Mouse (Mus musculus) activated CD4-positive, CD25-positive, alpha-beta regulatory T cell, adult 4 months (primary cell): ENCODE measurements around the gene Olfr1359. TPM values are rescaled to one million over a fixed set of nuclear protein-coding genes. Genes with fewer than 3 reads are reported as not detected.

Experiments used
- polyA plus RNA-seq, 2 experiments: library from polyadenylated mRNA; unstranded; fragments of 100-300 nt; shearing (Covaris generic); gene quantifications; one replicate each; pipeline ENCODE4 v1.2.1; 2017

Olfr1359 gene
- polyA plus RNA-seq, 2 experiments from 2014 or later = not detected

Other genes starting within 250 kb of the Olfr1359 start
- gene Zscan26, start 244.4 kb upstream of the Olfr1359 start, polyA plus RNA-seq = 10 to 100 TPM; 52.6 to 54.9 TPM
- gene Nkapl, start 229.6 kb upstream of the Olfr1359 start, polyA plus RNA-seq = not detected
- gene Zkscan4, start 219.2 kb upstream of the Olfr1359 start, polyA plus RNA-seq = not detected
- not detected for gene Gm10065, start 218.7 kb upstream of the Olfr1359 start, polyA plus RNA-seq
- gene AK157302, start 202.9 kb upstream of the Olfr1359 start, polyA plus RNA-seq = under 1 TPM in 1 of 2 experiments, not detected in 1; 0.50 TPM
- 10 to 100 TPM in 1 of 2 experiments, 1 to 10 TPM in 1; 2.5 to 45.3 TPM for gene Gm11273, start 196.7 kb upstream of the Olfr1359 start, polyA plus RNA-seq
- 10 to 100 TPM in 1 of 2 experiments, 1 to 10 TPM in 1; 5.0 to 10.1 TPM for gene Zkscan8, start 167.0 kb upstream of the Olfr1359 start, polyA plus RNA-seq
- not detected for gene Olfr1366, start 155.3 kb upstream of the Olfr1359 start, polyA plus RNA-seq
- under 1 TPM in 1 of 2 experiments, not detected in 1; 0.40 TPM for gene Olfr1535, start 138.2 kb upstream of the Olfr1359 start, polyA plus RNA-seq
- not detected for gene Olfr1364, start 116.4 kb upstream of the Olfr1359 start, polyA plus RNA-seq
- gene Olfr1362, start 84.1 kb upstream of the Olfr1359 start, polyA plus RNA-seq = not detected
- gene Olfr11, start 55.6 kb upstream of the Olfr1359 start, polyA plus RNA-seq = not detected
- gene Olfr1361, start 34.7 kb upstream of the Olfr1359 start, polyA plus RNA-seq = not detected
- not detected for gene Olfr1360, start 20.7 kb upstream of the Olfr1359 start, polyA plus RNA-seq
- 1 to 10 TPM in 1 of 2 experiments, not detected in 1; 1.2 TPM for gene Hist1h2bl, start 18.0 kb downstream of the Olfr1359 start, polyA plus RNA-seq
- 1 to 10 TPM in 1 of 2 experiments, not detected in 1; 5.1 TPM for gene Hist1h2ai, start 18.3 kb downstream of the Olfr1359 start, polyA plus RNA-seq
- gene Hist1h3h, start 19.5 kb downstream of the Olfr1359 start, polyA plus RNA-seq = 1 to 10 TPM in 1 of 2 experiments, not detected in 1; 6.0 TPM
- 1 to 10 TPM; 2.4 to 2.8 TPM for gene Hist1h2bm, start 23.9 kb downstream of the Olfr1359 start, polyA plus RNA-seq
- gene Hist1h4j, start 37.0 kb downstream of the Olfr1359 start, polyA plus RNA-seq = under 1 TPM in 1 of 2 experiments, not detected in 1; 0.61 TPM
- 1 to 10 TPM; 4.8 to 6.3 TPM for gene Hist1h4k, start 52.4 kb downstream of the Olfr1359 start, polyA plus RNA-seq
- gene Hist1h2ak, start 55.7 kb downstream of the Olfr1359 start, polyA plus RNA-seq = 1 to 10 TPM; 2.5 to 3.5 TPM
- 1 to 10 TPM; 3.3 to 5.0 TPM for gene Hist1h2bn, start 56.0 kb downstream of the Olfr1359 start, polyA plus RNA-seq
- 10 to 100 TPM; 28.3 to 35.3 TPM for gene Hist1h1b, start 82.5 kb downstream of the Olfr1359 start, polyA plus RNA-seq
- 1 to 10 TPM in 1 of 2 experiments, not detected in 1; 3.8 TPM for gene Hist1h3i, start 85.3 kb downstream of the Olfr1359 start, polyA plus RNA-seq
- gene Hist1h2an, start 89.1 kb downstream of the Olfr1359 start, polyA plus RNA-seq = 10 to 100 TPM in 1 of 2 experiments, 1 to 10 TPM in 1; 2.0 to 11.5 TPM
- not detected for gene Hist1h2bp, start 89.3 kb downstream of the Olfr1359 start, polyA plus RNA-seq
- gene Hist1h2bq, start 112.1 kb downstream of the Olfr1359 start, polyA plus RNA-seq = 1 to 10 TPM; 4.2 to 9.2 TPM
- gene Hist1h2ao, start 112.4 kb downstream of the Olfr1359 start, polyA plus RNA-seq = 1 to 10 TPM in 1 of 2 experiments, not detected in 1; 2.4 TPM
- 1 to 10 TPM in 1 of 2 experiments, not detected in 1; 6.5 TPM for gene Hist1h4m, start 113.6 kb downstream of the Olfr1359 start, polyA plus RNA-seq
- gene Hist1h4n, start 134.1 kb downstream of the Olfr1359 start, polyA plus RNA-seq = 10 to 100 TPM in 1 of 2 experiments, not detected in 1; 15.9 TPM
- gene Hist1h2ap, start 135.4 kb downstream of the Olfr1359 start, polyA plus RNA-seq = 100 to 1,000 TPM; 214 to 439 TPM
- gene Hist1h2br, start 135.6 kb downstream of the Olfr1359 start, polyA plus RNA-seq = 1 to 10 TPM; 4.0 to 9.2 TPM
- gene Zfp184, start 247.0 kb downstream of the Olfr1359 start, polyA plus RNA-seq = not detected